Mouse (Mus musculus) limb, embryonic 14.5 days (tissue): ENCODE measurements around the gene Fam172a. TPM values are rescaled to one million over a fixed set of nuclear protein-coding genes. Genes with fewer than 3 reads are reported as not detected.

ENCODE experiments used
- ATAC-seq: fragments of 200-750 bp; cut with Nextera tagmentation; 2 replicates; pipeline ENCODE4 v1.8.0; 2017; ENCODE audit warnings: low read depth, moderate number of reproducible peaks, moderate TSS enrichment; ENCODE audit not compliant: low FRiP score
- DNase-seq: peaks from one replicate; pipeline ENCODE4 v3.0.0-alpha.2; 2015; ENCODE audit warnings: low spot score
- H3K27ac ChIP-seq: fragments of 300-500 bp; sonication (generic); replicated peaks from 2 replicates; pipeline ENCODE4 v1.5.1; 2014; ENCODE audit warnings: low read depth, mild to moderate bottlenecking, low read length, moderate library complexity, mixed read lengths
- H3K27me3 ChIP-seq: fragments of 300-500 bp; sonication (generic); 2 replicates; pipeline ENCODE4 v1.6.1; 2014; ENCODE audit warnings: low read length, mixed read lengths; ENCODE audit not compliant: control insufficient read depth, insufficient read depth
- H3K36me3 ChIP-seq: fragments of 300-500 bp; sonication (generic); 2 replicates; pipeline ENCODE4 v1.6.1; 2014; ENCODE audit warnings: mild to moderate bottlenecking, low read length, moderate library complexity, mixed read lengths; ENCODE audit not compliant: control insufficient read depth, insufficient read depth
- H3K4me1 ChIP-seq: fragments of 300-500 bp; sonication (generic); 2 replicates; pipeline ENCODE4 v1.6.1; 2014; ENCODE audit warnings: antibody characterized with exemption, low read length, mixed read lengths; ENCODE audit not compliant: control insufficient read depth, insufficient read depth
- H3K4me2 ChIP-seq: fragments of 300-500 bp; sonication (generic); replicated peaks from 2 replicates; pipeline ENCODE4 v1.6.1; 2014; ENCODE audit warnings: low read depth, mild to moderate bottlenecking, low read length, moderate library complexity; ENCODE audit not compliant: severe bottlenecking
- H3K4me3 ChIP-seq: fragments of 300-500 bp; sonication (generic); replicated peaks from 2 replicates; pipeline ENCODE4 v1.5.1; 2014; ENCODE audit warnings: low read length
- H3K9ac ChIP-seq: fragments of 300-500 bp; sonication (generic); 2 replicates; pipeline ENCODE4 v1.6.1; 2014; ENCODE audit warnings: mild to moderate bottlenecking, low read depth, low read length, moderate library complexity; ENCODE audit not compliant: severe bottlenecking
- H3K9me3 ChIP-seq: fragments of 300-500 bp; sonication (generic); 2 replicates; pipeline ENCODE4 v1.6.1; 2016; ENCODE audit warnings: low read length; ENCODE audit not compliant: control insufficient read depth
- POLR2A ChIP-seq: fragments of 200-500 bp; IDR thresholded peaks from 2 replicates; pipeline ENCODE4 v1.8.0; 2012; ENCODE audit warnings: inconsistent platforms, mild to moderate bottlenecking, moderate library complexity, borderline replicate concordance; ENCODE audit not compliant: insufficient read depth, insufficient read length; ENCODE audit errors: extremely low read depth
- WGBS: fragments of 180-500 bp; shearing (Covaris S2); extraction: QIAGEN DNeasy Blood & Tissue Kit; methylation state at CpG from one replicate; pipeline ENCODE4 v1.1.7; 2014; 5-methylcytosine and 5-hydroxymethylcytosine counted together
- polyA plus RNA-seq, 2 experiments: library from polyadenylated mRNA; depleted of rRNA in 1 of 2; stranded (reverse) in 1 of 2; unstranded in 1 of 2; fragments of >200 nt; fragmentation: Nextera tagmentation in 1 of 2; extraction: Ambion mirVana in 1 of 2; gene quantifications; 2 replicates each; pipeline versions ENCODE4 v1.2.1 to v1.2.3; 2012 to 2014

Fam172a gene
- polyA plus RNA-seq, 2 experiments = 11.5 to 32.2 TPM

DNA sequence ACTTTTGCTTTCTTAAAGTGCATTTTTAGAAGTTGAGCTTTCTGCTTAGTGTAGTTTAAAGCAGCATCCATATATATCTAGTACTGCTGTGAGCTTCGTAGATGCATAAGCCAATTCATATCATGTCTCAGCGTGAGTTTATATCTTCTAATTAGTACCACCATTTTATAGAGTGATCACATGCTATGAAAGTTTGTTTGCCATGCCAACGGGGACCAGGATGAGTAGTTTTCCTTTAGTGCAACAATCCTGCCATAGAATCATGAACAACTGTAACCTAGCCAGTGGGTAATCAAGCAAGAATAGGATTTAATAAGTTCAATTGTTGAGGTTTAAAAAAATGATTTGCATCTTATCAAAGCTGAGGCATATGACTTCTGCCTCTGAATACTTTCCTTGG lies 398.8 kb downstream of the Fam172a start:
- Histone ChIP-seq H3K9me3 (no peaks in the 10 kb centered on the region), H3K4me2 (no peak overlapping the region), H3K4me1 (0 out of 2 replicates have a peak, but pooled peaks cover 4% of the 10 kb centered on the region), H3K4me3 (no peak overlapping the region), H3K36me3 (no peaks in the 10 kb centered on the region), H3K9ac (no peak overlapping the region), H3K27ac (no peak overlapping the region), H3K27me3 (no peaks in the 10 kb centered on the region)
- no peak for TF ChIP-seq POLR2A
- DNase-seq (no peak), ATAC-seq (no peak)
- 51% methylated on average over 3 of the region's 3 CpGs for WGBS

DNA sequence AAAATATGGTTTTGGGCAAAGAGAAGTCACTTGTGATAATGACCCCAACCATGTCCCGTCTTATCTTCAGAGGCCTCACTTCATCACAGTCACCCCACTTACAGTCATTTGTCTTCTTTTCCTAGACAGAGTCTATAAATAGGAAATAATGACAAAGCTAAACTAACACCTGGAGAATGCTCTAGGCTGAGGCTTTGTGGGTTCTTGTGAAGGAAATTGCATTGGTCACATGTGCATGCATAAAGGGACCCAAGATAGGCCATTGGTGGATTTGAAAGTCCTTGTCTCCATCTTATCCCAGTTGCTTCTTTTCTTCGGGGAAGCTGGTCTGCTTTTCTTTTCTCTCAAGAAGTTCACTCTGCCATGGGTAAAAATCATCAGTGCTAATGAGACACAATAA lies 400.5 kb downstream of the Fam172a start:
- Histone ChIP-seq H3K4me2 (no peak overlapping the region), H3K9me3 (no peaks in the 10 kb centered on the region), H3K27me3 (no peaks in the 10 kb centered on the region), H3K9ac (no peak overlapping the region), H3K36me3 (no peaks in the 10 kb centered on the region), H3K27ac (no peak overlapping the region), H3K4me3 (no peak overlapping the region), H3K4me1 (0 out of 2 replicates have a peak, but pooled peaks cover 4% of the 10 kb centered on the region)
- no peak for ATAC-seq
- no peak for TF ChIP-seq POLR2A
- no peak for DNase-seq
- 60% methylated on average over 2 of the region's 2 CpGs for WGBS

GRCm38 (mm10) chr13:78104851-78105250 lies 403.0 kb downstream of the Fam172a start:
- DNase-seq (no peak), ATAC-seq (no peak)
- Histone ChIP-seq H3K4me1 (0 out of 2 replicates have a peak, but pooled peaks cover 4% of the 10 kb centered on the region), H3K27me3 (no peaks in the 10 kb centered on the region), H3K27ac (no peak overlapping the region), H3K36me3 (no peaks in the 10 kb centered on the region), H3K4me2 (no peak overlapping the region), H3K9ac (no peak overlapping the region), H3K9me3 (no peaks in the 10 kb centered on the region), H3K4me3 (no peak overlapping the region)
- TF ChIP-seq POLR2A = no peak
- 77% methylated on average over 3 of the region's 3 CpGs for WGBS

GRCm38 (mm10) chr13:78110648-78111047 lies 408.8 kb downstream of the Fam172a start:
- no peak for DNase-seq
- no peak overlapping the region for H3K4me2 ChIP-seq
- H3K4me3 ChIP-seq = no peak overlapping the region
- no peak for TF ChIP-seq POLR2A
- H3K4me1 ChIP-seq = no peaks in the 10 kb centered on the region
- no peaks in the 10 kb centered on the region for H3K9me3 ChIP-seq
- H3K36me3 ChIP-seq = no peaks in the 10 kb centered on the region
- ATAC-seq = no peak
- no peak overlapping the region for H3K9ac ChIP-seq
- 82% methylated on average over 4 of the region's 4 CpGs for WGBS
- H3K27ac ChIP-seq = no peak overlapping the region
- H3K27me3 ChIP-seq = no peaks in the 10 kb centered on the region

DNA sequence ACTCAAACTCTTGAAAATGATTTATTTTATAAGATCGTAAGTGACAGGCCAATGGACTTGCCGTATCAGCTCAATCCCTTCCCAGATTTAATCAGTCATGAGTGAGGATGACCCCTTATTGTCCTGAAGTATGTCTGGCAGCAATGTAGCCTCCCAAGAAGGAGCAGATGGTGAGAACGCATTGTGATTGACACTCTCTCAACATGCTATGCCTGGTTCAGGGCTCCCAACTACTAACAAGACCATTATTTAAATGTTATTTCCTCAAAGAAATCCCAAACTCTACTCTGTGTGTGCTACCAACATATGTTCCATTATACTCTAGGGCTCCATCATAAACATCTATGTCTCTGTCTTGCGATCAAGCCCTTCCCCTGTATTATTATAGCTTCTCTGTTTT lies 412.1 kb downstream of the Fam172a start:
- Histone ChIP-seq H3K27ac (no peak overlapping the region), H3K9ac (no peak overlapping the region), H3K9me3 (no peaks in the 10 kb centered on the region), H3K4me2 (no peak overlapping the region), H3K27me3 (no peaks in the 10 kb centered on the region), H3K4me1 (no peaks in the 10 kb centered on the region), H3K4me3 (no peak overlapping the region), H3K36me3 (no peaks in the 10 kb centered on the region)
- DNase-seq (no peak), ATAC-seq (no peak)
- WGBS = 90% methylated on average over 4 of the region's 4 CpGs
- no peak for TF ChIP-seq POLR2A

DNA sequence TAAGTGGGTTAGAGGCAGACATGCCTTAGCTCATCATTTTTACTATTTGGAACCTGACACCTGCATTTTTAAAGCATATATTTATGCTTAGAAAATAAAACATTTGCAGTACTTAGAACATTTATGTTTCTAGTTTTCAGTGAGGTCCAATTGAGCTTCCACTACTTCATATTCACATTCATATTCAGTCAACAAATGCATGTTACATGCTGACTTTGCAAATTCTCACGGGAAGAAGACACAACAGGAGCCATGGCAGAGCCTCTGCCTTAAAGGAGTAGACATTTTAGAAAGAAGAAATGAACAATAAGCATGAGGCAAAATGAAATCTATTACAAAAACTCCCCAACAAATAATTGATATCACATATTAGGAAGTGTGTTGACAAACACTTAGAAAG lies 416.9 kb downstream of the Fam172a start:
- no peaks in the 10 kb centered on the region for H3K4me1 ChIP-seq
- no peaks in the 10 kb centered on the region for H3K27me3 ChIP-seq
- TF ChIP-seq POLR2A = no peak
- DNase-seq = no peak
- no peak overlapping the region for H3K27ac ChIP-seq
- WGBS = 84% methylated on average over 1 of the region's 1 CpGs
- H3K4me2 ChIP-seq = no peak overlapping the region
- H3K9me3 ChIP-seq = no peaks in the 10 kb centered on the region
- H3K4me3 ChIP-seq = no peak overlapping the region
- no peak for ATAC-seq
- no peaks in the 10 kb centered on the region for H3K36me3 ChIP-seq
- no peak overlapping the region for H3K9ac ChIP-seq
